Mouse (Mus musculus) C2C12 (cell line): ENCODE measurements around the gene Maob.

ENCODE experiments used
- CEBPB ChIP-seq: IDR thresholded peaks from one replicate; pipeline ENCODE4 v1.6.1; 2011; ENCODE audit warnings: low read depth, mild to moderate bottlenecking, control low read depth, moderate library complexity
- CTCF ChIP-seq: IDR thresholded peaks from one replicate; pipeline ENCODE4 v1.5.1; 2011; ENCODE audit not compliant: control insufficient read depth, insufficient read depth, insufficient read length
- FOSL1 ChIP-seq: IDR thresholded peaks from one replicate; pipeline ENCODE4 v1.8.0; 2011; ENCODE audit warnings: mild to moderate bottlenecking, low read length; ENCODE audit not compliant: poor library complexity, insufficient read depth, severe bottlenecking
- MAX ChIP-seq: IDR thresholded peaks from one replicate; pipeline ENCODE4 v1.6.1; 2011; ENCODE audit warnings: mild to moderate bottlenecking, control low read depth
- MYOD1 ChIP-seq: IDR thresholded peaks from one replicate; pipeline ENCODE4 v1.6.1; 2011; ENCODE audit warnings: low read depth; ENCODE audit not compliant: control insufficient read depth, insufficient read length
- USF1 ChIP-seq: IDR thresholded peaks from one replicate; pipeline ENCODE4 v1.6.1; 2011; ENCODE audit warnings: low read depth, mild to moderate bottlenecking, control low read depth, moderate library complexity

GRCm38 (mm10) chrX:16836488-16837082 lies 19.4 kb upstream of the Maob start:
- TF ChIP-seq MAX (no peak), CTCF (no peak), CEBPB (no peak), FOSL1 (no peak), USF1 (no peak), MYOD1 (no peak)
